Mouse (Mus musculus): ENCODE data around the gene Itgal. TPM values are rescaled to one million over a fixed set of nuclear protein-coding genes. Genes with fewer than 3 reads are reported as not detected.

The Itgal gene
- polyA plus RNA-seq (2014; fragmentation: Illumina TruSeq; extraction: RNeasy Lipid Tissue Mini Kit (QIAGEN cat#74804); ENCODE audit: low read depth, low replicate concordance) = 2.2 TPM

DNA sequence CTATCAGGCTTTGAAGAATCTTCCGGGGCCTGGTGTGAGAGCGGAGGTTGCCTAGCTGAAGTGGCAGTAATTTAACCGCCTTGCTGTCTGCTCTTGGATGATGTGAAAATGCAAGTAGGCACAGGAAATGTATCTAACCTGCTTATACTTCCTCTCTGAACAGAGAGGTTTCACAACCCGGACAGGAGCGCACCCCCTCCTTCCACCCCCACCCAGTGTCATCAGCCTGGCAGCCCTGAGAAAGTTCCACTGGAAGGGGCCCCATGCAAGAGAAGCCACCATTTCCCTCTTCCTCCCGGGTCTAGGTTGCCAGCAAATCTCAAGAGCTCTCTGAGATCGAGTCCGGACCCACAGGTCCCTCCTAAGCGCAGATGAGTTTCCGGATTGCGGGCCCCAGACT, at the start of gene Itgal:
Gene Itgal, plus strand, starts transcription at position 163 of the 400 bp plus-strand sequence.

DNA sequence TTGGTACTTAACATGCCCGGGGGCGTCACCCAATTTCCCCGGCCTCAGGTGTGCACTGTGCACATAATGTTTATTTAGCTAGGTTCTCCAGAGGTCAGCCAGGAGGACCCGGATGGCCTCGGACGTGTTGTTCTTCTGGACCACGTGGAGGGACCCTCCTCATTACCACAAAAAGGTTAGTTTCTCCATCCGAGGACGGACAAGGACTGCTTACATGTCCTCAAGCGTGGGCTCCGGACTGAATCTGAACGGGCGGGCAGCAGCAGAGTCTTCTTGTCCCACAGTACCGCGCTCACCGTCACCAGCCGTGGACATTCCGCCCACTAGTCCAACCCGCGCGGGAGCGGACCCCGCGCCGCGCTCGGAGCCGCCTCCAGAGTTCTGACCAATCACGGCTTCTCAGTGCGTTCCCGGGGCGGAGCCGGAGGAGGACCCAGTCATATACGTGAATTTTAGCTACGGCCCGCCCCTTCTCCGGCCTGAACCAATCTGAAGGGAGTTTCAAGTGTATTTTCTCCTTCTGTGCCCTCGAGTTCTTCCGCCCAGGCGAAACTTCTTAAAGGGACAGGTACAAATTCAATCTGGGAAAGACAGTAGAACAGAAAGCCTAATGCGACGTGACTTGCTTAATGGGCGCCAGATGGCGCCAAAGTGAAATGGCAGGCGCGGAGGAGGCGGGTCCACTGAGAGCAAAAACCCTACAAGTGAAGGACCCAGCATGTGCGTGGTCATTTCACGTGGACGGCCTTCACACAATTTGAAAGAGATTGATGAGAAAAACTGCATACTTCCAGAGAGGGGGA, 35.5 kb upstream of the Itgal start, which contains the start of gene Dctpp1:
Gene Dctpp1, minus strand, starts transcription at position 401 of the 803 bp plus-strand sequence.

DNA sequence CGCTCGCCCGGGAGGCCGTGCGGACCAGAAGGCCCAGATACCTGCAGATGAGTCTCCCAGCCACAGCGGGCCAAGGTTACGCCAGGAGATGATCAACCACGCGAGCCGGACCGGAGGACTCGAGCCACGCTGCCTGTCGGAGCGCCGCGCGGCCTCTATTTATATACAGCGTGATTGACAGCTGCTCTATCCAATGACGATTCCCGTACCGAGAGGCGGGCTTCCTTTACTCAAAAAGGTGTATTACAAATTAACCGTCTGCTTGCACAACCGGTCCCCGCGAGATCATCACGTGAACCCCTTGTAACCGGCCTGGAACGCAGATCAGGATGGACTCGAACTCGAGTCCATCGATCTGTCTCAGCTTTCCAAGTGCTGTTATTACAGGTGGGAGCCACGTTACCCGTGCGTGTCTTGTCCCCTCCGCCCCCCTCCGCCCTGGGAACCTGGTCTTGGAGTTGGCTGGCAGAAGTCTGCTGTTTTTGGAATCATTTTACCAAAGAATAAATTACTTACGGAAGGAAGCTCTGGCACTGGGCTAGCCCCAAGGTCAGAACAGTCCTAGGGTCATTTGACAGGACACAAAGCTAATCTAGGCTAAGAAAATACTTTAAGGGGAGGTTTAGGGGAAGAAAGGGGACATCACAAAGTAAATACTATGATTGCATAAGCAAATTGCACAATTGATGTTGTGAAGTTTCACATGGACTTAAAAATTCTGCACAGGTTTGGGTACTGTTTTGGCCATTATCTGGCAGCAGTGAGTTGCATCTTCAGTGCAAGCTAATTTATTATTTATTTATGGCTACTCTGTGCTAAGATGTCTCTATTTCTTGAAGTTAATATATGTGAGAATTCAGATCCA, 21.9 kb upstream of the Itgal start, which contains the start of gene Sephs2:
Gene Sephs2, minus strand, starts transcription at position 131 of the 865 bp plus-strand sequence.

DNA sequence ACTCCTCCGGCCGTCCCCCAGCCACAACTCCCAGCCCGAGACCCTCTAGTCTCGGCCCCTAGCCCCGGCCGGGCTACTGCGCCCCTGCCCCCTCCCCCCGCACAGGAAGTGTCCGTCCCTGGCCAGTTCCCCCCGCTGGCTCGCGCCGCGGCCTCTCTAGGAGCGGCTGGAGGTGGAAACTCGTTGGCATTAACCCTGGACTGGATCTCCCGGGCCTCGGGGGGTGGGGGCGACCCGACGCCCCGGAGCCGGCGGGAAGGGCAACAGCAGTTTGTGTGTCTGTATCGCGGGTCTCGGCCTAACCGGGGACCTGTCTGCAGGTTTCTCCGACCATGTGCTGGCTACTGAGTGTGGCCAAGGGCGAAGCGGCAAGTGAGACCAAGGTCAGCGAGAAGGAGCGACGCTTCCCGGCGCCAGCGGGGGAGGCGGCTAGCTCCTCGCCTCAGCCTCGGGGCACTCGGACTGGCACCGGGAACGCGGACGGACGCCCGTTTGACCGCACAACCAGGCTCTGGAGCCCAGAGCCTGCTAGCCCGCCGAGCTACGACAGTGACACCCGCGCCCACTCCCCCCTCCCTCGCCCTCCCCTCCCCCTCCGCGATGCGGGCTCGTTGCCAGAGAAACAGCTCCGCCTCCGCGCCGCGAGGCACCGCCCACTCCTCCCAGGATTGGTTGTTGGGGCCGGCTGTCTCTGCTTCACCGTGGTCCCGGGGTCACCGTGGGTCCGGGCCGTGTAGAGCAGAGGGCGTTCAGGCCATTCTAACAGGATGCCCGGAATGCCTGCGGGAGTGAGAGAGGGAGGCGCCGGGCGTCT, 49.7 kb downstream of the Itgal start, which contains the start of gene Zfp768:
Gene Zfp768, minus strand, starts transcription at position 78 of the 814 bp plus-strand sequence.

DNA sequence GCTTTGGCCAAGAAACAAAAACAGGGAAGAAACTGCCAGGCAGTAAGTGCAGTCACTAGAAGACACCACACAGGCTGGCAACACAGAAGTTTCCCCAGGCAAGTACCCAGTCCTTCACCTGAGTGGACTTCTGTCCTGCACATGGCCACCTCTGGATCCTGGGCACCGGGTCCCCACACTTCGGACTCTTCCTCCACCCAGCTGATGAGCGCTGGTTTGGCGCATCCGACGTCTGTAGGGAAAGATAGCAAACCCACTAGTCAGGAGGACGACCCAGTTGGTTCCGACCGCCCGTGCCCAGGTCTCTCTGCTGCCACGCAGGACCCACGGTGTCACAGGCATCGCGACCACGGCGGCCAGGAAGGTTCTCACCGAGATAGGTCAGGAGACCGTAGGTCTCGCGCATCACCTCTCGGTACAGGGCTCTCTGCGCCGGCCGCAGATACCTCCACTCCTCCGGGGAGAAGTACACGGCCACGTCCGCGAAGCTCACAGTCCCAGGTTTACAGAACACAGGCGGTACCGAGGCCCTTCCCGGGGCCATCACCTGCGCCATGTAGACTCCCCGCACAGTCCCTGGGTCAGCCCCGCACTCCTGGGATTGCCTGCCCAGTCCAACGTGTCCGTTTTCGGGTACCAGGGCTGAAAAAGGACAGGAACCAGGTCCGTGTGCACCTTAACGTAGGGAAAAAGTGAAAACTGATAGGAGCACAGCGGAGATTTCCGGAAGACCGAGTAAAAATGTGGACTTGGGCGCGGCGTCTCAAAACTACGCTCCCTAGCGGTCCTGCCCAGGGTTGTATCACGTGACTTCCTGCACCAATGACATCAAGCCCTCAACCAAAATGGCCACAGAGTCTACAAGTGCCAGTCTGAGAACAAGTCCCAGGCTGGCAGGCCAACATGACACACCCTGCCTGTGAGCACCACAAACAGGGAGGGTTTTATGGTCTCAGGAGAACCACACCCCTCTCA, 79.5 kb downstream of the Itgal start, which contains the start of gene Zfp747:
Gene Zfp747, minus strand, starts transcription at position 780 of the 975 bp plus-strand sequence.

Other genes starting within 250 kb of the Itgal start
- not detected for gene Zg16, start 208.9 kb upstream of the Itgal start, polyA plus RNA-seq (2014; fragmentation: Illumina TruSeq; extraction: RNeasy Lipid Tissue Mini Kit (QIAGEN cat#74804); ENCODE audit: low read depth, low replicate concordance)
- 0.45 TPM for gene AI467606, start 204.9 kb upstream of the Itgal start, polyA plus RNA-seq (2014; fragmentation: Illumina TruSeq; extraction: RNeasy Lipid Tissue Mini Kit (QIAGEN cat#74804); ENCODE audit: low read depth, low replicate concordance)
- gene Qprt, start 174.0 kb upstream of the Itgal start, polyA plus RNA-seq (2014; fragmentation: Illumina TruSeq; extraction: RNeasy Lipid Tissue Mini Kit (QIAGEN cat#74804); ENCODE audit: low read depth, low replicate concordance) = 50.0 TPM
- 0.13 TPM for gene Spn, start 158.4 kb upstream of the Itgal start, polyA plus RNA-seq (2014; fragmentation: Illumina TruSeq; extraction: RNeasy Lipid Tissue Mini Kit (QIAGEN cat#74804); ENCODE audit: low read depth, low replicate concordance)
- 7.0 TPM for gene Cd2bp2, start 100.2 kb upstream of the Itgal start, polyA plus RNA-seq (2014; fragmentation: Illumina TruSeq; extraction: RNeasy Lipid Tissue Mini Kit (QIAGEN cat#74804); ENCODE audit: low read depth, low replicate concordance)
- gene Tbc1d10b, start 87.8 kb upstream of the Itgal start, polyA plus RNA-seq (2014; fragmentation: Illumina TruSeq; extraction: RNeasy Lipid Tissue Mini Kit (QIAGEN cat#74804); ENCODE audit: low read depth, low replicate concordance) = 2.4 TPM
- not detected for gene Mylpf, start 87.4 kb upstream of the Itgal start, polyA plus RNA-seq (2014; fragmentation: Illumina TruSeq; extraction: RNeasy Lipid Tissue Mini Kit (QIAGEN cat#74804); ENCODE audit: low read depth, low replicate concordance)
- 0.50 TPM for gene Zfp553, start 63.2 kb upstream of the Itgal start, polyA plus RNA-seq (2014; fragmentation: Illumina TruSeq; extraction: RNeasy Lipid Tissue Mini Kit (QIAGEN cat#74804); ENCODE audit: low read depth, low replicate concordance)
- not detected for gene Sept1, start 63.1 kb upstream of the Itgal start, polyA plus RNA-seq (2014; fragmentation: Illumina TruSeq; extraction: RNeasy Lipid Tissue Mini Kit (QIAGEN cat#74804); ENCODE audit: low read depth, low replicate concordance)
- not detected for gene Zfp771, start 52.0 kb upstream of the Itgal start, polyA plus RNA-seq (2014; fragmentation: Illumina TruSeq; extraction: RNeasy Lipid Tissue Mini Kit (QIAGEN cat#74804); ENCODE audit: low read depth, low replicate concordance)
- 2.3 TPM for gene Dctpp1, start 35.6 kb upstream of the Itgal start, polyA plus RNA-seq (2014; fragmentation: Illumina TruSeq; extraction: RNeasy Lipid Tissue Mini Kit (QIAGEN cat#74804); ENCODE audit: low read depth, low replicate concordance)
- 507 TPM for gene Sephs2, start 22.2 kb upstream of the Itgal start, polyA plus RNA-seq (2014; fragmentation: Illumina TruSeq; extraction: RNeasy Lipid Tissue Mini Kit (QIAGEN cat#74804); ENCODE audit: low read depth, low replicate concordance)
- gene Zfp768, start 49.3 kb downstream of the Itgal start, polyA plus RNA-seq (2014; fragmentation: Illumina TruSeq; extraction: RNeasy Lipid Tissue Mini Kit (QIAGEN cat#74804); ENCODE audit: low read depth, low replicate concordance) = 2.7 TPM
- gene Zfp747, start 79.8 kb downstream of the Itgal start, polyA plus RNA-seq (2014; fragmentation: Illumina TruSeq; extraction: RNeasy Lipid Tissue Mini Kit (QIAGEN cat#74804); ENCODE audit: low read depth, low replicate concordance) = 1.0 TPM
- 0.61 TPM for gene 9130019O22Rik, start 90.9 kb downstream of the Itgal start, polyA plus RNA-seq (2014; fragmentation: Illumina TruSeq; extraction: RNeasy Lipid Tissue Mini Kit (QIAGEN cat#74804); ENCODE audit: low read depth, low replicate concordance)
- 0.42 TPM for gene E430018J23Rik, start 97.4 kb downstream of the Itgal start, polyA plus RNA-seq (2014; fragmentation: Illumina TruSeq; extraction: RNeasy Lipid Tissue Mini Kit (QIAGEN cat#74804); ENCODE audit: low read depth, low replicate concordance)
- 0.77 TPM for gene Zfp764, start 110.6 kb downstream of the Itgal start, polyA plus RNA-seq (2014; fragmentation: Illumina TruSeq; extraction: RNeasy Lipid Tissue Mini Kit (QIAGEN cat#74804); ENCODE audit: low read depth, low replicate concordance)
- gene Zfp688, start 125.8 kb downstream of the Itgal start, polyA plus RNA-seq (2014; fragmentation: Illumina TruSeq; extraction: RNeasy Lipid Tissue Mini Kit (QIAGEN cat#74804); ENCODE audit: low read depth, low replicate concordance) = 1.4 TPM
- gene Zfp689, start 152.9 kb downstream of the Itgal start, polyA plus RNA-seq (2014; fragmentation: Illumina TruSeq; extraction: RNeasy Lipid Tissue Mini Kit (QIAGEN cat#74804); ENCODE audit: low read depth, low replicate concordance) = 0.48 TPM
- 10.5 TPM for gene Prr14, start 163.4 kb downstream of the Itgal start, polyA plus RNA-seq (2014; fragmentation: Illumina TruSeq; extraction: RNeasy Lipid Tissue Mini Kit (QIAGEN cat#74804); ENCODE audit: low read depth, low replicate concordance)
- 5.4 TPM for gene Fbrs, start 182.9 kb downstream of the Itgal start, polyA plus RNA-seq (2014; fragmentation: Illumina TruSeq; extraction: RNeasy Lipid Tissue Mini Kit (QIAGEN cat#74804); ENCODE audit: low read depth, low replicate concordance)
- 1.8 TPM for gene Srcap, start 215.7 kb downstream of the Itgal start, polyA plus RNA-seq (2014; fragmentation: Illumina TruSeq; extraction: RNeasy Lipid Tissue Mini Kit (QIAGEN cat#74804); ENCODE audit: low read depth, low replicate concordance)
- 3.5 TPM for gene Gm42715, start 223.3 kb downstream of the Itgal start, polyA plus RNA-seq (2014; fragmentation: Illumina TruSeq; extraction: RNeasy Lipid Tissue Mini Kit (QIAGEN cat#74804); ENCODE audit: low read depth, low replicate concordance)